Mouse (Mus musculus): Measurements from ENCODE around the gene Rundc3a. TPM values are rescaled to one million over a fixed set of nuclear protein-coding genes. Genes with fewer than 3 reads are reported as not detected.
"Not testable (repeated sequence)": the region's sequence is repeated elsewhere in the genome, so short reads cannot be mapped to it uniquely, and the experiment has no call there.

Gene Rundc3a
- polyA plus RNA-seq, 1 experiment from 2014 or later: 1.7 TPM

DNA sequence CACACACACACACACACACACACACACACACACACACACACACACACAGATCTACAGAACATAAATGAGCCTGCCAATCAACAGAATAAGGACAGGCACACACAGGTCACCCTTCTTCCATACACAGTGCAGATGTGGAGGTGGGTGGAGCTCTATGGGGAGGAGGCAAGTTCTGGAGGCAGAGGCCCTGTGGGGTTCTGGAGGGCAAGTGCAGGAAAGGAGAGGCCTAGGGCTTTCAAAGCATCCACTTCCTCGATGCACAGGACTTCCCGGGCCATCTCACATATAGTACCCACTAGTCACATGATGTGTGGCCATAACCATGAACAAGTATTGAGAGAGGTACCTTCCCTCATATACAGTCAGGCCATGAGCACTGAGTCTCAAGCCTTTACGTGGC, 37.7 kb upstream of the Rundc3a start:
- H3K27ac ChIP-seq (replicated peaks): peak overlapping the region; percentile 12; the same call in 1 of the 2 replicates
- no peaks in the 10 kb centered on the region for H3K9me3 ChIP-seq
- ATAC-seq (ENCODE audit: extremely low read depth, insufficient number of reproducible peaks, low FRiP score, low TSS enrichment): no peak
- H3K4me3 ChIP-seq: peak overlapping the region; percentile 30
- H3K9ac ChIP-seq: no peak overlapping the region
- 70% methylated on average over 3 of the region's 3 CpGs for WGBS
- no peaks in the 10 kb centered on the region for H3K4me1 ChIP-seq
- peaks cover 79% of the 10 kb centered on the region for H3K27me3 ChIP-seq (replicated peaks)
- peak overlapping the region; percentile 54 for H3K4me2 ChIP-seq
- H3K36me3 ChIP-seq: no peaks in the 10 kb centered on the region

GRCm38 (mm10) chr11:102356190-102356589, 37.0 kb upstream of the Rundc3a start:
- Histone ChIP-seq H3K27ac (replicated peaks) (peak overlapping the region; percentile 12; the same call in 1 of the 2 replicates), H3K9ac (no peak overlapping the region), H3K4me3 (peak overlapping the region; percentile 30), H3K27me3 (replicated peaks) (peaks cover 79% of the 10 kb centered on the region), H3K4me2 (peak overlapping the region; percentile 54), H3K4me1 (no peaks in the 10 kb centered on the region), H3K36me3 (no peaks in the 10 kb centered on the region), H3K9me3 (no peaks in the 10 kb centered on the region)
- ATAC-seq (ENCODE audit: extremely low read depth, insufficient number of reproducible peaks, low FRiP score, low TSS enrichment): no peak
- WGBS: 67% methylated on average over 12 of the region's 12 CpGs

GRCm38 (mm10) chr11:102356636-102357350, 36.4 kb upstream of the Rundc3a start:
- Histone ChIP-seq H3K4me3 (peak overlapping the region; percentile 30), H3K4me1 (no peaks in the 10 kb centered on the region), H3K27ac (replicated peaks) (no peak overlapping the region), H3K27me3 (replicated peaks) (peaks cover 79% of the 10 kb centered on the region), H3K36me3 (no peaks in the 10 kb centered on the region), H3K4me2 (peak overlapping the region; percentile 54), H3K9ac (no peak overlapping the region), H3K9me3 (no peaks in the 10 kb centered on the region)
- WGBS: 53% methylated on average over 31 of the region's 31 CpGs
- no peak for ATAC-seq (ENCODE audit: extremely low read depth, insufficient number of reproducible peaks, low FRiP score, low TSS enrichment)

- no peak for ATAC-seq (ENCODE audit: extremely low read depth, insufficient number of reproducible peaks, low FRiP score, low TSS enrichment)
- Histone ChIP-seq H3K4me2 (peak overlapping the region; percentile 54), H3K9me3 (no peaks in the 10 kb centered on the region), H3K27ac (replicated peaks) (no peak overlapping the region), H3K9ac (no peak overlapping the region), H3K27me3 (replicated peaks) (peaks cover 70% of the 10 kb centered on the region), H3K4me3 (peak overlapping the region; percentile 30), H3K36me3 (no peaks in the 10 kb centered on the region), H3K4me1 (no peaks in the 10 kb centered on the region)
- 58% methylated on average over 10 of the region's 10 CpGs for WGBS
Observed at GRCm38 (mm10) chr11:102358365-102358764, 34.8 kb upstream of the Rundc3a start.

DNA sequence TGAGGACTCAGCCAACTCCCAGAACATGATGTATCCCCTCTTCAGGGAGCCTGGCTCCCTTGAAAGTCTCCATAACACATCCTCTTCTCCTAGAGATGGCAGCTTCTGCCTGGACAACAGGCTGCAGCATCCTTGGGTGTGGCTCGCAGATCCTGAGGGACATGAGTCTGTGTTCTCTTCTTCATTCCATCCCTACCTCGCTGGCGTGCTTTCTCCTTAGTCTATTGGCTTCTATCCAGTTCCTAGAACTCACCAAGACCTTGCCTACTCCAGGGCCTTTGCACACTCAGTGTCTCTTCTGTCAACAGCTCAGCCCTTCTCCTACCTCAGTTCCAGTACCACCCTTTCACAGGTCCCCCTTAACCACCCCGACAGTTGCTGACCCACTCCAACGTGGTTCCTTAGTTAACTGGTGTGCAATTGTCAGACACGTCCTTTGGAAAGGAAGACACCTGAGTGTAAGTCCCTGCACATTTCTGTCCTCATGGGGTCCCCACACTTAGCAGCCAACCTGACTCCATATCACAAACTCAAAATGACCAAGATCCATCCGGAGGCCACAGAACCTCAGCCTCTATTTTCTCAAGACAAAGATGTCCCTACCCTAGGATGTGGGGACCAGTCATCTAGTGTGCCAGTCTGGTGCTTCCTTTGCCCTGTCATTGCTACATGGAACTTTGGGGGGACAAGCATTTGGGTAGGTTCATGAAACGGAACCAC, 31.3 kb upstream of the Rundc3a start:
- 80% methylated on average over 8 of the region's 8 CpGs for WGBS

DNA sequence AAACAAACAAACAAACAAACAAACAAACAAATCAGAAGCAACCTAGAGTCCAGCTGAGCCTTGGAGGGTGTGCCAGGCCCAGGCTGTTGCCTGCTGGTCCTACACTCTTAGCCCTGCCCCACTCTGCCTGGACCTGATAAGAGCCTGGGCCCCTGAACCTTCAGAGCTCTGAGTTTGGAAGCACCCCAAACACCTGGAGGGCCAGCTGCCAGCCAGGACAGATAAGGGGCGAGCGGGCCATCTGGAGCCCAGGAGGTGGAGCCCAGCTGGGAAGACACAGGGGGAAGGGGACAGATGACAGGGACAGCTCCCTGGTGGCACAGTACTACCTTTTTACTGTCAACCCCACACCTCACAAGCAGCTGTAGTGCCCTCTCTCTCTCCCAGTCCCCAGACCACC, 29.6 kb upstream of the Rundc3a start:
- 15% methylated on average over 2 of the region's 2 CpGs for WGBS
- H3K27me3 ChIP-seq (replicated peaks): peaks cover 34% of the 10 kb centered on the region
- peak overlapping the region; percentile 30 for H3K4me3 ChIP-seq
- no peaks in the 10 kb centered on the region for H3K9me3 ChIP-seq
- peaks cover 7% of the 10 kb centered on the region; the same call in 1 of the 2 replicates for H3K4me1 ChIP-seq
- ATAC-seq (ENCODE audit: extremely low read depth, insufficient number of reproducible peaks, low FRiP score, low TSS enrichment): peak; percentile 52; the same call in 1 of the 2 replicates
- no peaks in the 10 kb centered on the region for H3K36me3 ChIP-seq
- 0 out of 2 replicates have a peak overlapping the region, but pooled peaks have one; percentile 20 for H3K4me2 ChIP-seq
- H3K27ac ChIP-seq (replicated peaks): peak overlapping the region; percentile 77
- H3K9ac ChIP-seq: peak overlapping the region; percentile 69

More for the DNA sequence above, 31.3 kb upstream of the Rundc3a start:
- peak overlapping the region; percentile 30 for H3K4me3 ChIP-seq
- peaks cover 51% of the 10 kb centered on the region for H3K27me3 ChIP-seq (replicated peaks)
- ATAC-seq (ENCODE audit: extremely low read depth, insufficient number of reproducible peaks, low FRiP score, low TSS enrichment): no peak
- no peaks in the 10 kb centered on the region for H3K36me3 ChIP-seq
- H3K4me1 ChIP-seq: peaks cover 7% of the 10 kb centered on the region; the same call in 1 of the 2 replicates
- H3K9ac ChIP-seq: peak overlapping the region; percentile 53; the same call in 1 of the 2 replicates
- H3K27ac ChIP-seq (replicated peaks): peak overlapping the region; percentile 63
- H3K9me3 ChIP-seq: no peaks in the 10 kb centered on the region
- H3K4me2 ChIP-seq: peak overlapping the region; percentile 54

- Histone ChIP-seq H3K27me3 (replicated peaks) (peaks cover 23% of the 10 kb centered on the region), H3K4me2 (peak overlapping the region; percentile 20; the same call in 1 of the 2 replicates), H3K27ac (replicated peaks) (peak overlapping the region; percentile 81), H3K36me3 (no peaks in the 10 kb centered on the region), H3K9me3 (no peaks in the 10 kb centered on the region), H3K4me3 (peak overlapping the region; percentile 30), H3K9ac (peak overlapping the region; percentile 69; the same call in 1 of the 2 replicates), H3K4me1 (peaks cover 9% of the 10 kb centered on the region; the same call in 1 of the 2 replicates)
- peak; percentile 82 for ATAC-seq (ENCODE audit: extremely low read depth, insufficient number of reproducible peaks, low FRiP score, low TSS enrichment)
- 57% methylated on average over 14 of the region's 14 CpGs for WGBS
Observed at GRCm38 (mm10) chr11:102364570-102365371, 28.4 kb upstream of the Rundc3a start.

DNA sequence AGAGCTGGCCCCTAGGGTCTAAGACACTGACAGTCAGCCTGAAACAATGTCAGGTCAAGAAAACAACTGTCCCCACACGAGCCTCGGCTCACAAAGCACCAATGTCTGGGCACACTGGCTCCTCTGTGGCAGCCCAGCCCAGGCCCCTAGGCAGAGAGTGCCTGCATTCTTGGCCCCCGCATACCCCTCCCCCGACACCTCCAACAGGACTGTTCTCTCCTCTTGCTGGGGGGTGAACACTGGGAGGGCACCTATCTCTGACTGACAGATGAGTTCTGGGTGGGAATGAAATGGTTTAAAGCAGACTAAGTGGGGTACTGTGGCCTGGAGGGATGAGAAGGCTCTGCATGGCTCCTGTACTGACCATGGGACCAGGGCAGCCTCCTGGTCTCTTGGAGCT, 27.5 kb upstream of the Rundc3a start:
- ATAC-seq (ENCODE audit: extremely low read depth, insufficient number of reproducible peaks, low FRiP score, low TSS enrichment): no peak
- Histone ChIP-seq H3K4me3 (peak overlapping the region; percentile 16), H3K27me3 (replicated peaks) (peaks cover 22% of the 10 kb centered on the region), H3K9ac (peak overlapping the region; percentile 61), H3K36me3 (no peaks in the 10 kb centered on the region), H3K9me3 (no peaks in the 10 kb centered on the region), H3K4me1 (peaks cover 12% of the 10 kb centered on the region; the same call in 1 of the 2 replicates), H3K4me2 (peak overlapping the region; percentile 46), H3K27ac (replicated peaks) (peak overlapping the region; percentile 81)
- WGBS: 37% methylated on average over 4 of the region's 4 CpGs

DNA sequence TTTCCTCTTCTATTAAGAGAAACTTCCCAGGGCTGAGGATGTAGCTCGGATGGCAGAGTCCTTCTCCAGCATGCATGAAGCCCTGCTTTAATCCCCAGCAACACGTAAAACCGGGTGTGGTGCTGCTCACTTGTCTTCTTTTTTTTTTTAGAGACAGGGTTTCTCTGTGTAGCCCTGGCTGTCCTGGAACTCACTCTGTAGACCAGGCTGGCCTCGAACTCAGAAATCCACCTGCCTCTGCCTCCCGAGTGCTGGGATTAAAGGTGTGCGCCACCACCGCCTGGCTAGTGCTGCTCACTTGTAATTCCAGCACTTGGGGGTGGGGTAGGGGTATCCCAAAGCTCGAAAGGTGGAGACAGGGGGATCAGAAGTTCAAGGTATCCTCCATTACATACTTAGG, 27.1 kb upstream of the Rundc3a start, which contains the start of gene Slc4a1:
TSS of gene Slc4a1 (minus strand) at position 101 of the 400 bp plus-strand sequence.
- not testable (repeated sequence) for ATAC-seq (ENCODE audit: extremely low read depth, insufficient number of reproducible peaks, low FRiP score, low TSS enrichment); H3K9me3 ChIP-seq; H3K36me3 ChIP-seq
- peak within 1 kb of the TSS; percentile 81 for H3K27ac ChIP-seq (replicated peaks)
- peak within 1 kb of the TSS; percentile 61 for H3K9ac ChIP-seq
- 74% methylated on average over 8 of the region's 8 CpGs for WGBS
- H3K27me3 ChIP-seq (replicated peaks): peaks cover 18% of the 10 kb centered on the region
- peak within 1 kb of the TSS; percentile 16 for H3K4me3 ChIP-seq
- H3K4me1 ChIP-seq: peaks cover 12% of the 10 kb centered on the region; the same call in 1 of the 2 replicates
- H3K4me2 ChIP-seq: peak within 1 kb of the TSS; percentile 46

- ATAC-seq (ENCODE audit: extremely low read depth, insufficient number of reproducible peaks, low FRiP score, low TSS enrichment): no peak
- WGBS: 70% methylated on average over 9 of the region's 9 CpGs
Observed at GRCm38 (mm10) chr11:102367504-102368280, 25.5 kb upstream of the Rundc3a start.

More at GRCm38 (mm10) chr11:102367504-102368280, 25.5 kb upstream of the Rundc3a start:
- Histone ChIP-seq H3K36me3 (no peaks in the 10 kb centered on the region), H3K9me3 (no peaks in the 10 kb centered on the region), H3K4me2 (peak overlapping the region; percentile 32; the same call in 1 of the 2 replicates), H3K4me1 (peaks cover 12% of the 10 kb centered on the region; the same call in 1 of the 2 replicates), H3K27me3 (replicated peaks) (peaks cover 13% of the 10 kb centered on the region), H3K27ac (replicated peaks) (0 out of 2 replicates have a peak overlapping the region, but pooled peaks have one; percentile 12), H3K9ac (no peak overlapping the region), H3K4me3 (no peak overlapping the region)
